Mouse (Mus musculus) liver, embryonic 15.5 days (tissue): ENCODE measurements around the gene Alox12. TPM values are rescaled to one million over a fixed set of nuclear protein-coding genes. Genes with fewer than 3 reads are reported as not detected.

ENCODE experiments used
- ATAC-seq: fragments of 200-750 bp; cut with Nextera tagmentation; 2 replicates; pipeline ENCODE4 v1.8.0; 2017; ENCODE audit warnings: moderate number of reproducible peaks, mild to moderate bottlenecking, moderate library complexity; ENCODE audit not compliant: insufficient read depth
- H3K27ac ChIP-seq: fragments of 300-500 bp; sonication (generic); replicated peaks from 2 replicates; pipeline ENCODE4 v1.5.1; 2015; ENCODE audit warnings: mild to moderate bottlenecking, inconsistent platforms
- H3K27me3 ChIP-seq: fragments of 300-500 bp; sonication (generic); 2 replicates; pipeline ENCODE4 v1.6.1; 2015; ENCODE audit warnings: mild to moderate bottlenecking, inconsistent platforms
- H3K36me3 ChIP-seq: fragments of 300-500 bp; sonication (generic); replicated peaks from 2 replicates; pipeline ENCODE4 v1.6.1; 2015; ENCODE audit warnings: moderate library complexity, mild to moderate bottlenecking, inconsistent platforms
- H3K4me1 ChIP-seq: fragments of 300-500 bp; sonication (generic); replicated peaks from 2 replicates; pipeline ENCODE4 v1.6.1; 2015; ENCODE audit warnings: inconsistent platforms
- H3K4me2 ChIP-seq: fragments of 300-500 bp; sonication (generic); 2 replicates; pipeline ENCODE4 v1.6.1; 2015; ENCODE audit warnings: moderate library complexity, mild to moderate bottlenecking, inconsistent platforms
- H3K4me3 ChIP-seq: fragments of 300-500 bp; sonication (generic); replicated peaks from 2 replicates; pipeline ENCODE4 v1.5.1; 2015; ENCODE audit warnings: mild to moderate bottlenecking, inconsistent platforms
- H3K9ac ChIP-seq: fragments of 300-500 bp; sonication (generic); 2 replicates; pipeline ENCODE4 v1.6.1; 2015; ENCODE audit warnings: moderate library complexity, mild to moderate bottlenecking, inconsistent platforms
- H3K9me3 ChIP-seq: fragments of 300-500 bp; sonication (generic); replicated peaks from 2 replicates; pipeline ENCODE4 v1.6.1; 2016; ENCODE audit warnings: inconsistent platforms
- whole genome bisulfite sequencing: fragments of 180-500 bp; shearing (Covaris S2); methylation state at CpG from one replicate; pipeline ENCODE4 v1.1.7; 2015; ENCODE audit warnings: mixed read lengths; ENCODE audit not compliant: insufficient replicate concordance; 5-methylcytosine and 5-hydroxymethylcytosine counted together
- polyA plus RNA-seq: library from polyadenylated mRNA; unstranded; fragments of >200 nt; fragmentation: Nextera tagmentation; extraction: Ambion mirVana; gene quantifications from 2 replicates; pipeline ENCODE4 v1.2.1, GENCODE M21; 2015

Gene Alox12
- polyA plus RNA-seq, 1 experiment from 2014 or later: 13.8 TPM

- peaks cover 78% of the 10 kb centered on the region for H3K4me1 ChIP-seq
- WGBS: 2% methylated on average over 39 of the region's 39 CpGs
- peak; percentile 8; the same call in 1 of the 2 replicates for ATAC-seq
Observed at GRCm38 (mm10) chr11:70229260-70230010, 25.7 kb downstream of the Alox12 start, which contains the start of gene Bcl6b. Gene Bcl6b (minus strand): TSS chr11:70229798.

DNA sequence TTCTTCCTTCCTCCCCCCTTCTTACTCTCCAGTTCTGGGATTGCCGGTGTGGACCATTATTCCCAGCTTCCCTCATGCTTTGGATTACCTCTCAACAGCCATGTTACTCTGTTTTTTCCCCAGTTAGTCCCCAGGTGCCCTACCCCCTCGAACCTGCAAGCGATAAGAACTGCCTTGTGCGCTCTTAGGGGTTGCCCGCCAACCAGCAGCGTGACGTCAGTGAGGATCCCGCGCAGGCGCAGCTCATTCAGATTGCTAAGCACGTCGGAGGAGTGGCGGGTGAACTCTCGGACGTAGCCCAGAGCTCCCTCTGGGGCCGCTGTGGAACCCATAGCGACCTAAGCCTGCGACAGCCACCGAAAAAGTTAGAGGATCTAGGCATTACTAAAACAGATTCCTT, 26.3 kb downstream of the Alox12 start:
- Histone ChIP-seq H3K4me1 (peaks cover 78% of the 10 kb centered on the region), H3K9ac (peak overlapping the region; percentile 53), H3K27ac (peak overlapping the region; percentile 68), H3K9me3 (no peaks in the 10 kb centered on the region), H3K4me3 (peak overlapping the region; percentile 55), H3K36me3 (no peaks in the 10 kb centered on the region), H3K27me3 (peaks cover 67% of the 10 kb centered on the region), H3K4me2 (peak overlapping the region; percentile 89)
- WGBS: 1% methylated on average over 19 of the region's 19 CpGs
- ATAC-seq: peak; percentile 80

More at GRCm38 (mm10) chr11:70229260-70230010, 25.7 kb downstream of the Alox12 start, which contains the start of gene Bcl6b:
- peak within 1 kb of the TSS; percentile 68 for H3K27ac ChIP-seq
- peak within 1 kb of the TSS; percentile 55 for H3K4me3 ChIP-seq
- H3K36me3 ChIP-seq: peaks cover under 1% of the 10 kb centered on the region; the same call in 1 of the 2 replicates
- H3K9me3 ChIP-seq: no peaks in the 10 kb centered on the region
- H3K27me3 ChIP-seq: peaks cover 67% of the 10 kb centered on the region
- H3K4me2 ChIP-seq: peak within 1 kb of the TSS; percentile 89
- peak within 1 kb of the TSS; percentile 53 for H3K9ac ChIP-seq

GRCm38 (mm10) chr11:70227661-70228245, 27.4 kb downstream of the Alox12 start:
- Histone ChIP-seq H3K4me2 (peak overlapping the region; percentile 89), H3K27ac (peak overlapping the region; percentile 46; the same call in 1 of the 2 replicates), H3K9ac (0 out of 2 replicates have a peak overlapping the region, but pooled peaks have one; percentile 53), H3K36me3 (no peaks in the 10 kb centered on the region), H3K4me3 (no peak overlapping the region), H3K27me3 (peaks cover 67% of the 10 kb centered on the region), H3K9me3 (no peaks in the 10 kb centered on the region), H3K4me1 (peaks cover 83% of the 10 kb centered on the region)
- ATAC-seq: no peak
- WGBS: 66% methylated on average over 4 of the region's 4 CpGs

- H3K27me3 ChIP-seq: peaks cover 61% of the 10 kb centered on the region
- no peaks in the 10 kb centered on the region for H3K9me3 ChIP-seq
- H3K36me3 ChIP-seq: no peaks in the 10 kb centered on the region
- no peak for ATAC-seq
- H3K4me3 ChIP-seq: peak overlapping the region; percentile 24; the same call in 1 of the 2 replicates
- H3K27ac ChIP-seq: peak overlapping the region; percentile 46; the same call in 1 of the 2 replicates
- H3K4me2 ChIP-seq: peak overlapping the region; percentile 89
- H3K4me1 ChIP-seq: peaks cover 89% of the 10 kb centered on the region
- 0 out of 2 replicates have a peak overlapping the region, but pooled peaks have one; percentile 0 for H3K9ac ChIP-seq
- WGBS: 41% methylated on average over 5 of the region's 5 CpGs
Observed at GRCm38 (mm10) chr11:70227126-70227525, 28.0 kb downstream of the Alox12 start.

DNA sequence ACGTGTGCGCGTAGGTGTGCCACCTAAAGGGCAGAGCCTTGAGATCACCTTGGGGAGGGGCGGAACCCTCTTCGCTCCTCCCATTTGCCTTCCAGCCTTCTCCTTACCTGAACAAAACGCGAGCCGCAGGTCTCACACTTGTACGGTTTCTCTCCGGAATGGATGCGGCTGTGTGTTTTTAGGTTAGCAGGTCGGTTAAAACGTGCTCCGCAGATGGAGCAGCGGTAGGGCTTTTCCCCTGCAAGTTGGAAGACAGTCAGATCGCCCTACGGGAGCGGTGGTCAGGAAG, 28.6 kb downstream of the Alox12 start:
- H3K36me3 ChIP-seq: no peaks in the 10 kb centered on the region
- H3K9me3 ChIP-seq: no peaks in the 10 kb centered on the region
- peak overlapping the region; percentile 89 for H3K4me2 ChIP-seq
- 25% methylated on average over 18 of the region's 18 CpGs for WGBS
- H3K4me1 ChIP-seq: peaks cover 95% of the 10 kb centered on the region
- H3K27ac ChIP-seq: 0 out of 2 replicates have a peak overlapping the region, but pooled peaks have one; percentile 46
- H3K4me3 ChIP-seq: peak overlapping the region; percentile 24
- no peak for ATAC-seq
- peaks cover 60% of the 10 kb centered on the region for H3K27me3 ChIP-seq
- H3K9ac ChIP-seq: 0 out of 2 replicates have a peak overlapping the region, but pooled peaks have one; percentile 5

DNA sequence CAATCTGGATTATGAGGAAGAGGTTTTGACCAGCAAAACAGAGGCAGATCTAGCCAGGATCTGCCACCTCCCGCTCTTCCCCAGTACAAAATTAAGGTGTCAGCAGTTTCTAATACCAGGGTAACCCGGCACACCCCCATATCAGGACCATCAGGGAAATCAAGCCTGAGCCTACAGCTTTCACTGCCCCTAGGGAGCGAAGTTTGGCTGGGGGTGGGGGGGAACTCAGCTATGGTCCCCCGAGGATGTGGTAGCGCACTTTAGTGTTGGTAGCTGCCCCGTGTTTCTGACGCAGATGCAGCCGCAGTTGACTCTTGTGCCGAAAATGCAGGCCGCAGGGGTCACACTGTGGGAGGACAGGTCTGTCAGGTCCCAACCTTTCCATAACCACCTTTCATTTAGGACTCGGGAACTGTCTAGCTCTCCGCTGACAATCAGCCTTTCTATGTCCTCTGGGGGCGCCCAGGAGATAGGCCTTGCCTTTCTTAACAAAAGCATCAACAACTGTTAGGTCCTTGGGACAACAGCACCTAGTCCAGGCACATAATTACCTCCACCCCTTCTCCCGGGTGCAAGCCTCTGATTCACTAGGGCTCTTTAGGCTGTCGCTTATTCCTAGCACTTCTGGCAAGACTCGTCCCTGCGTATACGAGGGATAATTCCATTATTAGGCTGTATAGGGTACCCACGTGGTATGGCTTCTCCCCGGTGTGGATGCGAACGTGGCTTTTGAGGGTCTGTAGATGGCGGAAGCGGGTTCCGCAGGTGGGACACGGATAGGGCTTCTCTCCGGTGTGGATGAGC, 29.2 kb downstream of the Alox12 start:
- Histone ChIP-seq H3K4me3 (peak overlapping the region; percentile 24), H3K9ac (0 out of 2 replicates have a peak overlapping the region, but pooled peaks have one; percentile 5), H3K4me2 (peak overlapping the region; percentile 89), H3K9me3 (no peaks in the 10 kb centered on the region), H3K4me1 (peaks cover 97% of the 10 kb centered on the region), H3K36me3 (no peaks in the 10 kb centered on the region), H3K27ac (no peak overlapping the region), H3K27me3 (peaks cover 58% of the 10 kb centered on the region)
- no peak for ATAC-seq
- 42% methylated on average over 27 of the region's 27 CpGs for WGBS

- Histone ChIP-seq H3K4me3 (no peak overlapping the region), H3K36me3 (no peaks in the 10 kb centered on the region), H3K27me3 (peaks cover 36% of the 10 kb centered on the region), H3K4me2 (no peak overlapping the region; the same call in 1 of the 2 replicates), H3K9ac (no peak overlapping the region), H3K9me3 (no peaks in the 10 kb centered on the region), H3K27ac (peak overlapping the region; percentile 36; the same call in 1 of the 2 replicates), H3K4me1 (peaks cover 97% of the 10 kb centered on the region)
- no peak for ATAC-seq
- WGBS: 32% methylated on average over 9 of the region's 9 CpGs
Observed at GRCm38 (mm10) chr11:70223724-70224123, 31.4 kb downstream of the Alox12 start.

DNA sequence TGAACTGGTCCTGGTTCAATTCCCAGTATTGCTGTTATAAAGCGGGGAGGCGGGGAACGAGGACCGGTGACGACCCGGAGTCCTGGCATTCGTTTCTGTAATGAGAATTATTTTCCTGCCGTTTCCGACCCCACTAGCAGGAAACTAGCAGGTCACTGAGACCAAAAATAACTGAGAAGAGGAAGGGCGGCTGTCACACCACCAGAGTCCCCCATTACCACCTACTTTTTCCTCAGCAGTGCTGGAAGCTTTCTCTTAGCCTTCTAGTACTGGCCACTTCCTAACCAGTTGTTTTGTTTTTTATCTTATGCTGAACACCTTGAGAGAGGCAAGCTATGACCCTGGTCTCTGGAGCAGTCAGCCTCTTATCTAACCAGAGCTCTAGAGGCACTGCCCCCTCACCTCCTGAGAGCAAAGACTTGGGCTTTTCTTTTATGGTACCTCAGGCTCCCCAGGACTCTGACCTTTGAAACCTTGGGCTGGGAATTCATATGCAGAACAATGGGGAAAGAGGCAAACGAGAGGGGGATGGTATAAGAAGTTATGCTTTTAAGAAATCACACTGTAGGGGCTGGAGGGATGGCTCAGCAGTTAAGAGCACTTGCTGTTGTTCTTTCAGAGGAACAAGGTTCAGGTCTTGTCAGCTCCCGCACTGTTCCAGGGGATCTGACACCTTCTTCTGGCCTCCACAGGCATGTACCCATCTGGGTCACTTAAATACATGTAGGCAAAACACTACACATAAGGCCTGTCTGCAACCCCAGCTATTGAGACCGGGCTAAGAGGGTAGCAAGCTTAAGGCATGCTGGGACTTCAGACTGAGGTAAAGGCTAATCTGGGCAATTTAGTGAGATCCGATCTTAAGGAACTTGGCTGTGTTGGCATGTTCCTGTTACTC, 33.3 kb downstream of the Alox12 start:
- H3K9me3 ChIP-seq: no peaks in the 10 kb centered on the region
- H3K27me3 ChIP-seq: peaks cover 21% of the 10 kb centered on the region
- H3K27ac ChIP-seq: peak overlapping the region; percentile 98
- peak overlapping the region; percentile 95 for H3K4me2 ChIP-seq
- WGBS: 3% methylated on average over 14 of the region's 14 CpGs
- H3K4me3 ChIP-seq: peak overlapping the region; percentile 68
- peak overlapping the region; percentile 80 for H3K9ac ChIP-seq
- no peaks in the 10 kb centered on the region for H3K36me3 ChIP-seq
- H3K4me1 ChIP-seq: peaks cover 87% of the 10 kb centered on the region
- peak; percentile 86 for ATAC-seq

DNA sequence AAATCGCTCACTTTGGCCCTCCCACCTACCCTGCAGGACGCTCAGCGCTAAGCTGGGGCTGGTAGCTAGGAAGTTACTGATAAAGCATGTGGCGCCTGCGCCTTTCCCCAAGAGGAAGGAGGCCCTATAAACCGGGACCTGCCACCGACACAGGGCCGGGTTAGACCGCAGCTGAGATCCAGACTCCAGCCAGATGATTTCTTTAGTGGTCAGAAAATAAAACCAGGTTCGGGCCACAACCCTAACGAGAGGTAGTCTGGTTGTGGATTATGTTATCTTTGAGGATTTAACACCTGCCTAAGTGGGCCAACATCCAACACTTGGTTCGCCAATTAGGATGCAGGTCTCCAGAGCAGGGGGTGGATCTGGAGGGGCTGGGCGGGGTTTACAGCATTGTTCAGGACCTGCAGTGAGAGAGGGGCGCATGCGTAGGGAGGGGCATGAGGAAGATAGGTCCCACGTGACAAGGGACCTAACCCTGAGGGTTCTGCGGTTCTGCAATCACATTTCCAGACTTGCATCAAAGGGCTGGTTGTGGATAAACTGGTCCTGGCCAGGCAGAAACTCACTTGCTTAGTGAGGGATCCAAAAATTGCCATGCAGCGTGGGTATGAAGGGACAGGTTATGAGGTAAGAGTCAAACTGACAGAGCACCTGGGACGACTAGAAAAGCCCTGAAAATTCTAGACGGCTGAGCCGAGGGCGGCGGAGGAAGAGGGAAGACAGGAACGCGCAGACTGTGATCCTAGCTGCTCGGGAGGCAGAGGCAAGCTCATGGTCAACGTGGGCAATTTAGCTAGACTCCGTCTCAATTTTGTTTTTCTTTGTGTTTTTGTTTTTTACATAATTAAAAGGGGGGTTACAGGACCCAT, 34.2 kb downstream of the Alox12 start, which contains the start of gene Slc16a13:
Gene Slc16a13 (minus strand): TSS at position 334 of the 872 bp plus-strand sequence.
- under 1% methylated on average over 28 of the region's 28 CpGs for WGBS

More for the DNA sequence above, 34.2 kb downstream of the Alox12 start, which contains the start of gene Slc16a13:
- Histone ChIP-seq H3K27ac (peak within 1 kb of the TSS; percentile 98), H3K9ac (peak within 1 kb of the TSS; percentile 80), H3K9me3 (no peaks in the 10 kb centered on the region), H3K4me2 (peak within 1 kb of the TSS; percentile 95), H3K4me3 (peak within 1 kb of the TSS; percentile 68), H3K4me1 (peaks cover 79% of the 10 kb centered on the region), H3K36me3 (no peaks in the 10 kb centered on the region), H3K27me3 (peaks cover 21% of the 10 kb centered on the region)
- ATAC-seq: peak; percentile 82
